Mouse (Mus musculus) erythroblast, embryonic 14.5 days (primary cell): Measurements from ENCODE around the gene Ncapg.

Experiments
- GATA1 ChIP-seq: IDR thresholded peaks from 2 replicates; pipeline ENCODE4 v1.6.1; 2012; ENCODE audit warnings: low read length, inconsistent platforms, mixed read lengths
- TAL1 ChIP-seq: IDR thresholded peaks from 3 replicates; pipeline ENCODE4 v1.6.1; 2012; ENCODE audit warnings: low read length, inconsistent platforms, mixed read lengths

- TF ChIP-seq GATA1 (no peak), TAL1 (no peak)
These were observed 39.9 kb downstream of the Ncapg start for GRCm38 (mm10) chr5:45709653-45710052.
